In the genomic region with DNA sequence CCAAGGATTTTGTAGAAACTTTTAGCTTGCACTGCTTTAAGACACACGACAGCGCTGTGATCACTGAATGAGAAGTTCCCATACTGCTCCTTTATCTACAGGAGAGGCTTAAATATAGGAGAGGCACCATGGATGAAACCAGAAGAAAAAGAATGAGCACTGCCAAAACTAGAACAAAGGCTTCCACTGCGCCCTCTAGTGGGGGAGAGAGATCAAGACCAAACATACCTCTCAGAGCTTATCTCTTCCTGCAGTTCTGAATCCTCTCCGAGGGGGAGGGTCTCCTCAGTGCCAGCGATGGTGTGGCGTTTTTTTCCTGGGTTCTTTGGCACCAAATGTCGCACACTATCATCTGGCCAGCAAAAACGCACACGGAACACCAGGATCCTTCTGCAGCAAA, we compare ENCODE assay signal across 10 mouse cellular contexts. TPM values are rescaled to one million over a fixed set of nuclear protein-coding genes. Genes with fewer than 3 reads are reported as not detected.
DNase-seq lines count a peak whose midpoint lies in the region; ATAC-seq and TF ChIP-seq lines count a peak whose summit lies in the region.
"Had no signal": no experiment of that assay in that cellular context is flagged by ENCODE, and none has a peak within 500 bp of the region (broad histone marks: within the 10 kb centered on the region; RNA-seq: fewer than 3 reads in every experiment).

No protein-coding gene starts in this region.

- H3K36me3 ChIP-seq in hindbrain, postnatal 0 days (ENCODE audit: insufficient read depth, low read length), result no peaks in the 10 kb centered on the region
- H3K36me3 ChIP-seq in hindbrain, embryonic 16.5 days (ENCODE audit: control insufficient read depth, insufficient read depth, low read length), result no peaks in the 10 kb centered on the region

- in situ Hi-C loops in Patski (cut with MboI; ENCODE audit: low pct_unique_long_range_greater_than_20kb), result no loop called here

- peak; percentile 29; the same call in 1 of the 2 replicates for TF ChIP-seq CTCF in hindbrain, postnatal 0 days (IDR thresholded peaks at IDR 0.05; ENCODE audit: low read depth)
- TF ChIP-seq CTCF in Patski (IDR thresholded peaks at IDR 0.05), result peak; percentile 40

- CTCF ChIA-PET in Patski (lab: Charles Lee), result no interaction called here

- POLR2A ChIA-PET in Patski (lab: Charles Lee), result no interaction called here

- WGBS in hindbrain, postnatal 0 days, result 67% methylated on average over 9 of the region's 9 CpGs
- 76% methylated on average over 9 of the region's 9 CpGs for WGBS in hindbrain, embryonic 16.5 days

- H3K4me1 ChIP-seq in hindbrain, postnatal 0 days (ENCODE audit: insufficient read depth, low read length), result no peaks in the 10 kb centered on the region
- no peaks in the 10 kb centered on the region for H3K4me1 ChIP-seq in hindbrain, embryonic 16.5 days (ENCODE audit: control insufficient read depth, insufficient read depth, low read depth, low read length)

- H3K27ac ChIP-seq in hindbrain, postnatal 0 days, result no peak overlapping the region
- H3K27ac ChIP-seq in hindbrain, embryonic 16.5 days (ENCODE audit: low read depth, low read length), result no peak overlapping the region
- H3K27ac ChIP-seq: macrophage had no signal

- no peak overlapping the region for H3K9ac ChIP-seq in hindbrain, postnatal 0 days (replicated peaks; ENCODE audit: low read length)
- H3K9ac ChIP-seq in hindbrain, embryonic 16.5 days (ENCODE audit: low read depth, low read length), result no peak overlapping the region

- no peak overlapping the region for H3K4me2 ChIP-seq in hindbrain, postnatal 0 days (ENCODE audit: low read depth, low read length)
- H3K4me2 ChIP-seq in hindbrain, embryonic 16.5 days (ENCODE audit: low read length), result no peak overlapping the region

- no peak for DNase-seq in hindbrain, postnatal 0 days (ENCODE audit: low spot score)
- DNase-seq in A20 (ENCODE audit: low read depth, low spot score) (peak; percentile 18), Patski (ENCODE audit: low read depth, low spot score) (no peak)
- peak; percentile 27 for DNase-seq in kidney, postnatal 10 days
- no peak for DNase-seq in spleen, adult 18-20 months
- DNase-seq in thymus, adult 18-20 months, result no peak

- no peaks in the 10 kb centered on the region for H3K9me3 ChIP-seq in hindbrain, postnatal 0 days (ENCODE audit: low read length)
- H3K9me3 ChIP-seq in hindbrain, embryonic 16.5 days (ENCODE audit: control insufficient read depth, low read length), result no peaks in the 10 kb centered on the region

- H3K27me3 ChIP-seq in hindbrain, postnatal 0 days (ENCODE audit: insufficient read depth, low read length), result no peaks in the 10 kb centered on the region
- no peaks in the 10 kb centered on the region for H3K27me3 ChIP-seq in hindbrain, embryonic 16.5 days (replicated peaks; ENCODE audit: control insufficient read depth, insufficient read depth, low read length)
- no peaks in the 10 kb centered on the region for H3K27me3 ChIP-seq in Patski

- ATAC-seq in hindbrain, postnatal 0 days, result no peak
- no peak for ATAC-seq in hindbrain, embryonic 16.5 days
- no peak for ATAC-seq in Patski

- H3K4me3 ChIP-seq in hindbrain, postnatal 0 days (ENCODE audit: low read length), result no peak overlapping the region
- H3K4me3 ChIP-seq in hindbrain, embryonic 16.5 days (ENCODE audit: low read length), result no peak overlapping the region

RNA-seq across cellular contexts. Expression of gene Vmn2r6, which starts 22.0 kb away (rescaled TPM):
- not detected in 2 replicates for total RNA-seq in hindbrain, postnatal 0 days (2014; rRNA removed)
- not detected in 2 replicates for polyA plus RNA-seq in hindbrain, postnatal 0 days (2015; fragmentation: Nextera tagmentation; extraction: Ambion mirVana)
- not detected in 2 replicates for polyA plus RNA-seq in hindbrain, embryonic 16.5 days (2015; fragmentation: Nextera tagmentation; extraction: Ambion mirVana)
- polyA plus RNA-seq in Patski (2021), result not detected
- polyA plus RNA-seq: heart, embryonic 16.5 days; macrophage; stomach, embryonic 14.5 days had no signal

Comparison
In these comparisons a context has a peak if more than half of its experiments do, and no peak if none do; other contexts are left out.
1. DNase-seq: peak in A20 (single experiment) and kidney, postnatal 10 days (single experiment); none in hindbrain, postnatal 0 days (single experiment), Patski (single experiment), spleen, adult 18-20 months (0 of 2) and thymus, adult 18-20 months (0 of 2).